Mouse (Mus musculus) urinary bladder, postnatal 36 days (tissue): ENCODE data around the gene Vwc2.

ENCODE experiments used
- DNase-seq, 2 experiments: peaks; one replicate each; pipeline ENCODE4 v3.0.0; 2022; ENCODE audit warnings: low spot score in 2 of 2, mixed read lengths in 1 of 2

Vwc2 gene

DNA sequence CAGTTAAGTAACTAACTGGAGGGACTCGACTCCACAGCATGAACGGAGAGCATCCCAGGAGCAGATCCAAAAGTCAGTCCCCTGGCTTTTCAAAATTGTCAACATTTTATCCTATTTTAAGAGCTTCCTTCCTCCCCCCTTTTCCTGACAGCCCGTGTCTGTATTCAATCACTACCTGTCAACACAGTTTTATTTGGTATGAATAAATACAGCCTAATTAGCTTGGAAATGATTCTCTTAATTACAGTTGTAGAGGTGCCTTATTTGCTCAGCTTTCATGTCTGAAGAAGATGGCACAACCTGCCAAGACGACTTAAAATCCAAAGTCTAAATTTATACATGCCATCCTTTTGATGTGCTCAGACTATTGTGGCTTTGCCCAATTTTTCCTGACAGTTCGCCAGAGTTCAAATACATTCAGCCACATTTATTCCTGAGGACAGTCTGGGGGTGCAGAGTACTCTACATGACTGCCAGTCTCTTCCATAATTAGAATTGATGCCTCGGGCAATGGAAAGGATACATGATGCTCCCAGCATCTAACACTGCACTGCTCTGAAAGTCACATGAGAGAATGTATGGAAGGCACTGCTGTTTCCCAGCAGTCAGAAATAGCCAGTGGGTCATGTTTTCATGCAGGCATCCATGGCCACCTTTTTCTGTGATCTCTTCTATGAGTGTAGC is 128.8 kb downstream of the Vwc2 start:
- DNase-seq = no peak

DNA sequence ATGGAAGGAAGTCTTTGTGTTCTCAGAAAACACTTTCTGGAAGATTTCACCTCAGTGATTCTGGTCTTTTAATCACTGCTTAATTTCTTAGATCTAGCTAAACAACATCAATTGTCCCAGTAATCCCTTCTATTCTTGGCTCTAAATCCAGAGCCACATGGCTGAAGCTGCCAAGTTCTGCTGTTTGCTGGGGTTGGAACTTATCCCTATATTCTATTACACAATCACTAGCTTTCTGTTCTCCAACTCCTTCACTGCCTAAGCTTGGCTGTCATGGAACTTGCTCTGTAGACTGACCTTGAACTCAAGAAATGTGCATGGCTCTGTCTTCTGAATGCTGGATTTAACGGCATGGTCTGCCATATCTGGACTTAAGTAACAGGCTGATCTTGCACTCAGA is 143.3 kb downstream of the Vwc2 start:
- no peak for DNase-seq

DNA sequence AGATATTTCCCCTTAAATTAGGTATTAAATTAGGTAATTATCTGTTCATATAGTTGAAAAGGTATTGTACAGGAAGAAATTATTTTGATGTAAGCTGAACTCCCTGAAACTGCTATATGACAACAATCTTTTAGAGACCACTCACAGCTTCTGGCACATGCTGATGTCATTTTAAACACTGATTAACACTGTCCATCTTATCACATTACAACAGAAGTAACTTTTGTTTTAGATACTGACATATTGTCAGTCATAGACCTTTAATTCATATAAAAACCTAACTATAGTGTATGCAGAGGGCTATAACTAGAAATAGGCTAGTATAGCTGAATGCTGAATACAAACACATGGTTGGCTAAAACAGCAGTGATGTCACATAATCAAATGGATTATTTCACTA is 166.1 kb downstream of the Vwc2 start:
- DNase-seq = no peak

- DNase-seq = no peak
Observed at GRCm38 (mm10) chr11:11283512-11283911, 169.5 kb downstream of the Vwc2 start.
